Mouse (Mus musculus): ENCODE results near the gene 1700001P01Rik.
A peak's percentile ranks its signal among the peaks of the same experiment; 100 is the strongest.
"Not testable (repeated sequence)": the region's sequence is repeated elsewhere in the genome, so short reads cannot be mapped to it uniquely, and the experiment has no call there.

Gene 1700001P01Rik

GRCm38 (mm10) chr11:97793165-97793564, 17.4 kb upstream of the 1700001P01Rik start:
- no peak for DNase-seq (ENCODE audit: low spot score)

GRCm38 (mm10) chr11:97790778-97791438, 15.2 kb upstream of the 1700001P01Rik start:
- not testable (repeated sequence) for DNase-seq (ENCODE audit: low spot score)

GRCm38 (mm10) chr11:97789727-97790126, 14.0 kb upstream of the 1700001P01Rik start:
- DNase-seq (ENCODE audit: low spot score) = no peak

- no peak for DNase-seq (ENCODE audit: low spot score)
Measured at GRCm38 (mm10) chr11:97787961-97788360, 12.2 kb upstream of the 1700001P01Rik start.

- no peak for DNase-seq (ENCODE audit: low spot score)
Measured at GRCm38 (mm10) chr11:97782564-97782895, 6.8 kb upstream of the 1700001P01Rik start.

GRCm38 (mm10) chr11:97781832-97782563, 6.3 kb upstream of the 1700001P01Rik start, which contains the start of gene Rpl23:
TSS of gene Rpl23 (minus strand) at chr11:97782437.
- DNase-seq (ENCODE audit: low spot score) = peak; percentile 97

- DNase-seq (ENCODE audit: low spot score) = peak; percentile 32
Measured at GRCm38 (mm10) chr11:97781478-97781831, 5.7 kb upstream of the 1700001P01Rik start.

- DNase-seq (ENCODE audit: low spot score) = no peak
Measured at GRCm38 (mm10) chr11:97779968-97780701, 4.4 kb upstream of the 1700001P01Rik start.

- no peak for DNase-seq (ENCODE audit: low spot score)
Measured at GRCm38 (mm10) chr11:97778918-97779317, 3.2 kb upstream of the 1700001P01Rik start.

GRCm38 (mm10) chr11:97777129-97777529, 1.4 kb upstream of the 1700001P01Rik start:
- peak; percentile 33 for DNase-seq (ENCODE audit: low spot score)

- DNase-seq (ENCODE audit: low spot score) = peak; percentile 30
Measured at GRCm38 (mm10) chr11:97776497-97777128, 895 bp upstream of the 1700001P01Rik start.

GRCm38 (mm10) chr11:97775186-97775585, 532 bp downstream of the 1700001P01Rik start:
- DNase-seq (ENCODE audit: low spot score) = no peak

- DNase-seq (ENCODE audit: low spot score) = no peak
Measured at GRCm38 (mm10) chr11:97771410-97771809, 4.3 kb downstream of the 1700001P01Rik start.

GRCm38 (mm10) chr11:97769704-97770103, 6.0 kb downstream of the 1700001P01Rik start:
- DNase-seq (ENCODE audit: low spot score) = peak; percentile 54

- peak; percentile 95 for DNase-seq (ENCODE audit: low spot score)
Measured at GRCm38 (mm10) chr11:97766154-97766881, 9.4 kb downstream of the 1700001P01Rik start, which contains the start of gene Cwc25. TSS of gene Cwc25 (minus strand) at chr11:97766556.

- no peak for DNase-seq (ENCODE audit: low spot score)
Measured at GRCm38 (mm10) chr11:97761638-97762037, 14.1 kb downstream of the 1700001P01Rik start.

- DNase-seq (ENCODE audit: low spot score) = no peak
Measured at GRCm38 (mm10) chr11:97758942-97759341, 16.8 kb downstream of the 1700001P01Rik start.

- no peak for DNase-seq (ENCODE audit: low spot score)
Measured at GRCm38 (mm10) chr11:97758125-97758524, 17.6 kb downstream of the 1700001P01Rik start.

GRCm38 (mm10) chr11:97753277-97753676, 22.4 kb downstream of the 1700001P01Rik start:
- no peak for DNase-seq (ENCODE audit: low spot score)

- no peak for DNase-seq (ENCODE audit: low spot score)
Measured at GRCm38 (mm10) chr11:97748496-97748895, 27.2 kb downstream of the 1700001P01Rik start.

- DNase-seq (ENCODE audit: low spot score) = no peak
Measured at GRCm38 (mm10) chr11:97747773-97748172, 27.9 kb downstream of the 1700001P01Rik start.

GRCm38 (mm10) chr11:97745331-97745721, 30.4 kb downstream of the 1700001P01Rik start:
- no peak for DNase-seq (ENCODE audit: low spot score)
